In the genomic region with DNA sequence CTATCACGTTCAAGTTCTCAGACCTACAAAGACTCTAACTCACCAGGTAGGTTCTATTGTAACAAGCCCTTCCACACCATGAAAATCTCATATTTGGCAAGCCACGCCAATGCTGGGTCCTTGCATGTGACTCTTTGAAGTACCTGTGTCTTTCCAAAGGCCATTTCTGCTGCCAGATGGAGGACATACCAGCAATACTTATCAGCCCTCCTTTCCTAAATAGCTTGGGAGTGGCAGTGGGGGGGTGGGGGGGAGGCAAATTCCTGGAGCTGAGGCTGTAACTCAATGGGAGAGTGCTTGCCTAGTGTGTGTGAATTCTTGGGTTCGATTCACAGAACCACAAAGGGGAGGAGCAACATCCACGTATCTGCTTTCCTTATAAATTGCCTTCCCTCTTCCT, we compare ENCODE assay signal across 26 mouse cellular contexts. TPM values are rescaled to one million over a fixed set of nuclear protein-coding genes. Genes with fewer than 3 reads are reported as not detected.
DNase-seq lines count a peak whose midpoint lies in the region; ATAC-seq lines count a peak whose summit lies in the region.
"Had no signal": no experiment of that assay in that cellular context is flagged by ENCODE, and none has a peak within 500 bp of the region (broad histone marks: within the 10 kb centered on the region; RNA-seq: fewer than 3 reads in every experiment).

No protein-coding gene starts in this region.

- H3K9ac ChIP-seq in heart, embryonic 13.5 days = no peak overlapping the region
- H3K9ac ChIP-seq: hindbrain, embryonic 14.5 days; limb, embryonic 15.5 days; liver, embryonic 13.5 days had no signal

- no peak for DNase-seq in heart, embryonic 10.5 days (ENCODE audit: low spot score)
- DNase-seq in heart, postnatal 10 days = peak; percentile 12 to 48
- no peak for DNase-seq in heart, postnatal 25 days (ENCODE audit: low spot score)
- DNase-seq in 3134 (ENCODE audit: extremely low read depth, insufficient read length, low spot score) = peak; percentile 30
- DNase-seq in R1 (ENCODE audit: low read depth, low spot score) = peak; percentile 18
- DNase-seq in urinary bladder, postnatal 10 days (ENCODE audit: low spot score) = no peak
- DNase-seq: adrenal gland, postnatal 10 days; B cell, adult 2 months; cerebellum, adult 9-10 months; cerebellum, postnatal 36 days; gastrocnemius, postnatal 14 days; kidney, adult 9 months; kidney, postnatal 10 days; layer of hippocampus, adult 9-11 months; liver, embryonic 13.5 days; right cerebral cortex, adult 18-20 months; spleen, adult 18-20 months; thymus, postnatal 14 days had no signal

- H3K27ac ChIP-seq in heart, embryonic 13.5 days (replicated peaks) = peak overlapping the region; percentile 40; the same call in 1 of the 2 replicates
- H3K27ac ChIP-seq in heart, embryonic 10.5 days = no peak overlapping the region
- H3K27ac ChIP-seq: hindbrain, embryonic 14.5 days; limb, embryonic 10.5 days; limb, embryonic 15.5 days; liver, embryonic 13.5 days had no signal

- no peak for ATAC-seq in heart, embryonic 13.5 days (ENCODE audit: extremely low read depth, insufficient number of reproducible peaks, low FRiP score, low TSS enrichment)
- ATAC-seq: forebrain, embryonic 14.5 days; intestine, postnatal 0 days; midbrain, embryonic 16.5 days had no signal

- no peaks in the 10 kb centered on the region for H3K9me3 ChIP-seq in heart, embryonic 13.5 days
- H3K9me3 ChIP-seq in heart, embryonic 10.5 days = no peaks in the 10 kb centered on the region
- H3K9me3 ChIP-seq: limb, embryonic 10.5 days; limb, embryonic 15.5 days; liver, embryonic 13.5 days had no signal

- intact Hi-C loops in heart, postnatal 10 days (cut with DNase I) = no loop called here
- intact Hi-C loops in heart, postnatal 25 days (cut with DNase I) = no loop called here

- H3K4me1 ChIP-seq in heart, embryonic 13.5 days = peaks cover 40% of the 10 kb centered on the region
- peaks cover 17% of the 10 kb centered on the region; the same call in 1 of the 2 replicates for H3K4me1 ChIP-seq in heart, embryonic 10.5 days
- H3K4me1 ChIP-seq: limb, embryonic 10.5 days; liver, embryonic 13.5 days had no signal

- no peak overlapping the region for H3K4me2 ChIP-seq in heart, embryonic 13.5 days
- H3K4me2 ChIP-seq: hindbrain, embryonic 14.5 days; limb, embryonic 15.5 days; liver, embryonic 13.5 days; midbrain, embryonic 11.5 days had no signal

- peaks cover 93% of the 10 kb centered on the region for H3K36me3 ChIP-seq in heart, embryonic 13.5 days
- peaks cover 85% of the 10 kb centered on the region for H3K36me3 ChIP-seq in heart, embryonic 10.5 days
- H3K36me3 ChIP-seq: liver, embryonic 13.5 days had no signal

- WGBS in heart, embryonic 13.5 days = 45% methylated on average over 4 of the region's 4 CpGs
- 59% methylated on average over 4 of the region's 4 CpGs for whole genome bisulfite sequencing in heart, embryonic 10.5 days

- H3K4me3 ChIP-seq in heart, embryonic 13.5 days = no peak overlapping the region
- H3K4me3 ChIP-seq in heart, embryonic 10.5 days = no peak overlapping the region
- H3K4me3 ChIP-seq: limb, embryonic 10.5 days; limb, embryonic 15.5 days; liver, embryonic 13.5 days had no signal

- H3K27me3 ChIP-seq in heart, embryonic 13.5 days (replicated peaks) = no peaks in the 10 kb centered on the region
- H3K27me3 ChIP-seq in heart, embryonic 10.5 days (ENCODE audit: insufficient read depth, poor library complexity, severe bottlenecking) = no peaks in the 10 kb centered on the region
- H3K27me3 ChIP-seq: limb, embryonic 15.5 days; liver, embryonic 13.5 days had no signal

RNA-seq across cellular contexts. Expression of a gene that starts 26.2 kb away (rescaled TPM):
- 20.4 and 21.7 TPM in 2 replicates for polyA plus RNA-seq in heart, embryonic 13.5 days (2015; fragmentation: Nextera tagmentation; extraction: Ambion mirVana)
- 26.4 TPM in 2 replicates for polyA plus RNA-seq in heart, embryonic 10.5 days (2016; fragmentation: Nextera tagmentation; extraction: Ambion mirVana)
- 10 to 100 TPM; 13.0 to 15.3 TPM for total RNA-seq in heart, postnatal 10 days (2021)
- 10 to 100 TPM; 18.6 to 19.5 TPM for total RNA-seq in heart, postnatal 25 days (2021)

RNA-seq across cellular contexts. Expression of a gene that starts 26.3 kb away (rescaled TPM):
- polyA plus RNA-seq in heart, embryonic 13.5 days (2015; fragmentation: Nextera tagmentation; extraction: Ambion mirVana) = 6.2 and 7.0 TPM in 2 replicates
- polyA plus RNA-seq in heart, embryonic 10.5 days (2016; fragmentation: Nextera tagmentation; extraction: Ambion mirVana) = 9.6 and 10.2 TPM in 2 replicates
- total RNA-seq in heart, postnatal 10 days (2021) = 10 to 100 TPM; 17.0 TPM
- total RNA-seq in heart, postnatal 25 days (2021) = 10 to 100 TPM; 12.9 to 13.2 TPM

Comparison
In these comparisons a context has a peak if more than half of its experiments do, and no peak if none do; other contexts are left out.
1. DNase-seq: peak in heart, postnatal 10 days (2 of 2), 3134 (single experiment) and R1 (single experiment); none in heart, embryonic 10.5 days (single experiment), heart, postnatal 25 days (single experiment) and urinary bladder, postnatal 10 days (single experiment).